Mouse (Mus musculus) stomach, embryonic 15.5 days (tissue): ENCODE results near the gene Hint2. TPM values are rescaled to one million over a fixed set of nuclear protein-coding genes. Genes with fewer than 3 reads are reported as not detected.

Experiments used
- ATAC-seq: fragments of 200-750 bp; cut with Nextera tagmentation; 2 replicates; pipeline ENCODE4 v1.8.0; 2017; ENCODE audit warnings: low read depth, moderate number of reproducible peaks, moderate TSS enrichment; ENCODE audit not compliant: insufficient read depth, low FRiP score
- H3K27ac ChIP-seq: fragments of 300-500 bp; sonication (generic); 2 replicates; pipeline ENCODE4 v1.5.1; 2015; ENCODE audit warnings: mild to moderate bottlenecking, inconsistent platforms
- H3K27me3 ChIP-seq: fragments of 300-500 bp; sonication (generic); replicated peaks from 2 replicates; pipeline ENCODE4 v1.6.1; 2015; ENCODE audit warnings: inconsistent platforms
- H3K36me3 ChIP-seq: fragments of 300-500 bp; sonication (generic); 2 replicates; pipeline ENCODE4 v1.6.1; 2015; ENCODE audit warnings: inconsistent platforms
- H3K4me1 ChIP-seq: fragments of 300-500 bp; sonication (generic); 2 replicates; pipeline ENCODE4 v1.6.1; 2015; ENCODE audit warnings: inconsistent platforms
- H3K4me2 ChIP-seq: fragments of 300-500 bp; sonication (generic); 2 replicates; pipeline ENCODE4 v1.6.1; 2015; ENCODE audit warnings: mild to moderate bottlenecking, inconsistent platforms
- H3K4me3 ChIP-seq: fragments of 300-500 bp; sonication (generic); replicated peaks from 2 replicates; pipeline ENCODE4 v1.5.1; 2015; ENCODE audit warnings: inconsistent platforms
- H3K9ac ChIP-seq: fragments of 300-500 bp; sonication (generic); 2 replicates; pipeline ENCODE4 v1.6.1; 2015; ENCODE audit warnings: inconsistent platforms
- H3K9me3 ChIP-seq: fragments of 300-500 bp; sonication (generic); 2 replicates; pipeline ENCODE4 v1.6.1; 2016; ENCODE audit warnings: inconsistent platforms
- WGBS: fragments of 180-500 bp; shearing (Covaris S2); methylation state at CpG from one replicate; pipeline ENCODE4 v1.1.7; 2015; 5-methylcytosine and 5-hydroxymethylcytosine counted together
- polyA plus RNA-seq: library from polyadenylated mRNA; unstranded; fragments of >200 nt; fragmentation: Nextera tagmentation; extraction: Ambion mirVana; gene quantifications from 2 replicates; pipeline ENCODE4 v1.2.1, GENCODE M21; 2015

Hint2 gene
- polyA plus RNA-seq: 108 and 116 TPM in 2 replicates

DNA sequence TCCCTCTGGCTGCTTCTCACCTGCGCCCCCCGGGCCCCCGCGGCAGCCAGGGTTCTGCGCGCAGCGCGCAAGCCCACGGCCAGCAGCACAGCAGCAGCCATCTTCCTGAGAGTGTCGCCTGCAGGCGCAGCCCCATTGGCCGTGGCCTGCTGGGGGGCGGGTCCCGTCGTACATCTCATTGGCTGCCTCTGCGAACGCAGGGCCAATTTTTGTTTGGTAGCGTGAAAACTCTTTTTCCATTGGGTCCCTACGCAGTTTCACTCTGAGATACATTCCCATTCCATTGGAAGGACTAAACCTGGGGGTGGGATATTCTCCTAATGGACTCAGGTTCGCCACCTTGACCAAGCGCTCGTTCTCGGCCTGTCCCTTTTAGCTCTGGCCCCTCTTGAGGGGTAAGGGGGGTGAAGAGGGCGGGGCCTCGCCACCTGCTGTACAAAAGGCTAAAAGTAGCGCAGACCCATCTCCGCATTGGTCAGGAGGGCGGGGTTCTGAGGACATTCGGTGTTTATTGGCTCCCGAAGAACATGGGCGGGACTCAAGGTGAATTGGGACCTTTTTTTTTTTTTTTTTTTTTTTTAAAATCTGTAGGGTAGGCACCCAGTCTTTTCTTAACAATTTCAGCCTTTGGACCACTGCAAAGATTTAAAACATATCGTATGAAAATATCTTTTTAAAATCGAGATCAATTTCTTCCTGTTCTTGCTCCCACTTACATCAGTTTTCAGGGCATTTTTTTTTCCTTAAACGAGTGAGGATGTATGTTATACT is at the start of gene Hint2:
TSS of gene Hint2 (minus strand) at position 128 of the 771 bp plus-strand sequence.
- H3K4me1 ChIP-seq: no peaks in the 10 kb centered on the region
- under 1% methylated on average over 34 of the region's 34 CpGs for WGBS
- H3K4me2 ChIP-seq: peak within 1 kb of the TSS; percentile 78
- H3K9me3 ChIP-seq: no peaks in the 10 kb centered on the region
- no peaks in the 10 kb centered on the region for H3K36me3 ChIP-seq
- H3K27ac ChIP-seq: peak within 1 kb of the TSS; percentile 91
- ATAC-seq: peak; percentile 96
- H3K27me3 ChIP-seq: 0 out of 2 replicates have a peak, but pooled peaks cover 3% of the 10 kb centered on the region
- peak within 1 kb of the TSS; percentile 70 for H3K9ac ChIP-seq
- peak within 1 kb of the TSS; percentile 77 for H3K4me3 ChIP-seq

DNA sequence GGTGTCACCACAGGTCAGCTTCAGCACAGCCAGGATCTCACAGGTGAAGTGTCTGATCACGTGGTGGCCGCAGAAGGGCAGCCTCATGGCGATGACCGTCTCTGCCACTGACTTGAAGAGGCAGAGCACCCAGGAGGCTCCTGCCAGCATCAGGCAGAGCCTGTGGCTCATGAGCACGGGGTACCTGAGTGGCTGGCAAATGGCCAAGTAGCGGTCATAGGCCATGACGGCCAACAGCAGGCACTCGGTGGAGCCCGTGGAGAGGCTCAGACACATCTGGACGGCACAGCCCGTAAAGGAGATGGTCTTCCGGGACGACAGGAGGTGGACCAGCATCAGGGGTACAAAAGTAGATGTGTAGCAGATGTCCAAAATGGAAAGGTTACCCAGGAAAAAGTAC is 49.7 kb upstream of the Hint2 start:
- 72% methylated on average over 13 of the region's 13 CpGs for WGBS
- H3K4me3 ChIP-seq: no peak overlapping the region
- H3K27me3 ChIP-seq: no peaks in the 10 kb centered on the region
- H3K27ac ChIP-seq: no peak overlapping the region
- no peak overlapping the region for H3K4me2 ChIP-seq
- ATAC-seq: no peak
- no peaks in the 10 kb centered on the region for H3K36me3 ChIP-seq
- no peaks in the 10 kb centered on the region for H3K9me3 ChIP-seq
- H3K9ac ChIP-seq: no peak overlapping the region
- 0 out of 2 replicates have a peak, but pooled peaks cover 4% of the 10 kb centered on the region for H3K4me1 ChIP-seq

DNA sequence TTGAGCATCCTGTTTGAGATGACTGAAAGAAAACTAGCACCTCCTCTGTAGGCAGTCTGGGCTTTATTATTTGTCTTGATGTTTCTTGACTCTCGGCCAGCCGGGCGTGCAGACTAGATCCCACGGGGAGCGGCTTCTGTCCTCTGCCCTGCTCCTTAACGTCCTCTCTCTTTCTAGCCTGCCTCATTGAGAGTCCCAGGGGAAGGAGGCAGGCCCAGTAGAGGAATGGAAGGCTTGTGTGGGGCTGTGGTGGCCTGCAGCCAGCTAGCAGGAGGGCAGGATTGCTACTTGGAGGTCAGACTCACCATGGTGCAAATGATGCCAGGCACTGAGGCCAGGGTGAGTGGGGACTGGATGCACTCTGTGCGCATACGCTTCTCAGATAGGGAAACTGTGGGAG is 47.6 kb upstream of the Hint2 start:
- Histone ChIP-seq H3K4me3 (no peak overlapping the region), H3K9me3 (no peaks in the 10 kb centered on the region), H3K9ac (no peak overlapping the region), H3K27ac (no peak overlapping the region), H3K4me1 (0 out of 2 replicates have a peak, but pooled peaks cover 4% of the 10 kb centered on the region), H3K4me2 (no peak overlapping the region), H3K27me3 (no peaks in the 10 kb centered on the region), H3K36me3 (no peaks in the 10 kb centered on the region)
- WGBS: 73% methylated on average over 8 of the region's 8 CpGs
- no peak for ATAC-seq

DNA sequence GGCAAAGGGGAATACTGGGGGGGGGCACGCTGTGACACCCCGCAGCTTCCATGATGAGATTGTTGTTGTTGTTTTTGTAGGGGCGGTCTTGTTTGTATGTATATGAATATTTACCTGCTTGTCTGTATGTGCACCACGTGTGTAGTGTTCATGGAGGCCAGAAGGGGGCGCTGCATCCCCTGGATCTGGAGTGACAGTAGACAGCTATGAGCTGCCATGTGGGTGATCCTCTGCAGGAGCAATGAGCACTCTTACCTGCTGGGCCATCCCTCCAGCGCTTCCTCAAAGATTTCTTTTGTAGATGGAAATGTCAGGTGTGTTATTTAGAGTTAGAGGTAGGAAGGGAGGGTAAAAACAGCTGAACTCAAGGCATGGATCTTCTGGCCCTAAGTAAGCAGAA is 47.2 kb upstream of the Hint2 start:
- Histone ChIP-seq H3K27ac (no peak overlapping the region), H3K4me2 (no peak overlapping the region), H3K4me1 (0 out of 2 replicates have a peak, but pooled peaks cover 4% of the 10 kb centered on the region), H3K9ac (no peak overlapping the region), H3K9me3 (no peaks in the 10 kb centered on the region), H3K27me3 (no peaks in the 10 kb centered on the region), H3K36me3 (no peaks in the 10 kb centered on the region), H3K4me3 (no peak overlapping the region)
- 73% methylated on average over 6 of the region's 6 CpGs for WGBS
- ATAC-seq: no peak

DNA sequence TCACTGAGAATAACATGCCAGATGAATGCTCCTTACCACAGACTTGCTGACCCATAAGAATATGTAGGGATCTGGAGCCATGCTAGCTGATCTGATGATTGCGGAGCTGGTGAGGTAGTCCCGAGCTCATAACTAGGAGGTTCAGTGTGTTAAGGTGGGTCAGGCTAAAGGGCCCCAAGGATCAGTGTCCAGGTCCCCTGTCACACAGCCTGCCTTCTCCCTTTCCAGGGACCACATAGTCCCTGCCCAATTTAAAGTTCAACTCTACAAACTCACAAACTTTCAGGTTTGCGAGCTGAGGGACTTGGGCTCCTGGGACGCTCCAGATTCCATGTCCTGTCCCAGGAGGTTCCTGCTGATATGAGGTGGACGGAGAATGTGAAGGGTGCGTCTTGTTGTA is 44.4 kb upstream of the Hint2 start, which contains the start of gene Olfr70:
TSS of gene Olfr70 (minus strand) at position 101 of the 400 bp plus-strand sequence.
- WGBS: 80% methylated on average over 6 of the region's 6 CpGs
- no peak for ATAC-seq
- H3K4me2 ChIP-seq: no peak within 1 kb of the TSS
- no peaks in the 10 kb centered on the region for H3K9me3 ChIP-seq
- no peak within 1 kb of the TSS for H3K4me3 ChIP-seq
- H3K36me3 ChIP-seq: no peaks in the 10 kb centered on the region
- no peaks in the 10 kb centered on the region for H3K4me1 ChIP-seq
- no peaks in the 10 kb centered on the region for H3K27me3 ChIP-seq
- H3K27ac ChIP-seq: no peak within 1 kb of the TSS
- no peak within 1 kb of the TSS for H3K9ac ChIP-seq

DNA sequence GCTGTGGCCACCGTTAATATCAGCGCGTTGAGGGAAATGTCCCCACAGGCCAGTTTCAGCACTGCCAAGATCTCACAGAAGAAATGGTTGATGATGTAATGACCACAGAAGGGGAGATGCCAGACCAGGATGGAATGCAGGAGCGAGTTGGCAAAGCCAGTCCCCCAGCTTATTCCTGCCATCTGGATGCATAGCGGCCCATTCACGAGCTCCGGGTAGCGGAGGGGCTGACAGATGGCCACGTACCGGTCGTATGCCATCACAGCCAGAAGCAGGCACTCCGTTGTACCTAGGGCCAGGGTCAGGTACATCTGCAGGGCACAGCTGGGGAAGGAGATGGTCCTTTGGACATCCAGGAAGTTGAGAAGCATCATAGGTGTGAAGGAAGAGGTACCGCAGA is 40.3 kb upstream of the Hint2 start:
- 92% methylated on average over 13 of the region's 13 CpGs for WGBS
- no peak for ATAC-seq

DNA sequence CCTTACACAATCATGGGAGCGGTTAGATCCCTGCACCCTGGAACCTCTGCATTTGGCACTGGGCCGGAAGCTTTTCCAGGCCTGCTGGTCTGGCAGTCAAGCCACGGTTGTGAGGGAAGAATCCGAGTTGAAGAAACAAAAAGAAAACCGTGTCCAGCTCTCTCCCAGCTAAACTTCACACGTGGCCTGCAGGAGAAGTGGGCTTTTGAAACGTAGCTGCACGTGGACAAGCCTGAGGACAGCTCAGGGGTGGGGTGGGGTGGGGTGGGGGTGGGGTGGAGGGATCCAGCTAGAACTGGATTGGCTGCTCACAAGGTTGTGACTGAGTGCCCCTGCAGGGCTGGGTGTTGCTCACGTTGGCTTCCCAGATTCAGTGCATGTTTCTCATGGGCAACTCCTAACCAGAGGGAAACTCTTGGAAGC is 39.0 kb upstream of the Hint2 start:
- Histone ChIP-seq H3K4me1 (no peaks in the 10 kb centered on the region), H3K36me3 (no peaks in the 10 kb centered on the region), H3K9me3 (no peaks in the 10 kb centered on the region), H3K27me3 (no peaks in the 10 kb centered on the region), H3K27ac (no peak overlapping the region), H3K9ac (no peak overlapping the region), H3K4me3 (no peak overlapping the region), H3K4me2 (no peak overlapping the region)
- ATAC-seq: peak; percentile 57; the same call in 1 of the 2 replicates
- WGBS: 25% methylated on average over 9 of the region's 9 CpGs

More for the DNA sequence above, 40.3 kb upstream of the Hint2 start:
- no peaks in the 10 kb centered on the region for H3K4me1 ChIP-seq
- H3K27me3 ChIP-seq: no peaks in the 10 kb centered on the region
- no peak overlapping the region for H3K9ac ChIP-seq
- H3K4me3 ChIP-seq: no peak overlapping the region
- no peaks in the 10 kb centered on the region for H3K9me3 ChIP-seq
- H3K36me3 ChIP-seq: no peaks in the 10 kb centered on the region
- no peak overlapping the region for H3K4me2 ChIP-seq
- H3K27ac ChIP-seq: no peak overlapping the region

DNA sequence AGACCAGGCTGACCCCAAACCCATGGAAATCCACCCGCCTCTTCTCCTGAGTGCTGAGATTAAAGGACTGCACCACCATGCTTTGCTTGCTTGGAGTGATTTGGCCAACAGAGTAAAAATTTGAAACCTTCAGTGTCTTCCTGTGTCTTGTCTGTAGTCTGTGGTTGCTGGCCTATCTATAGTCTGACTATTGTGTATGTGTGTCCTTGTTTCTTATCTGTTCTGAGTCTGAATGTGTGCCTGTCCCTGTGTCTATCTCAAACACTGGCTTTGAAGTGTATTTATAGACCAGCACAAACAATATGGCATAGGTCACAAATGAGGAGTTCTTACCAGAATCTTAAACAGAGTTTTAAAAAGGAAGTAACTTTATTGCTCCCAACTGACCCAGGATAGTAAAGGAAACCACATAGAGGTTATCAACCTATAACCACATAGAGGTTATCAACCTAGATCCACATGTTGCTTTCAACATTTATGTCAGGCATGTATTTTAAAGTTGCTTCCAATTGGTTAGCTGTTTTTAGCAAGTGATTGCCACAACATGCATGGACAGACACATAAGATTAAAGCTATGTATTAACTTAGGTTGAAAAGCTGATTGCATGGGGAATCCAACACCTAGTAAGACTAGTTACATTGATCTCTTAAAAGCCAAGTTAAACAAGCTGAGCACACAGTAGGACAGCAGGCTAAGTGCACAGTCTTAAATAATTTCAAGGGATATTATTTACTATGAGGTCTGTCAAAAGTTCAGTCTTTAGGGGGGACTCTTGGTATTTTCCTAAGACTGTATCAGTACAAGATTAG is 38.4 kb upstream of the Hint2 start:
- Histone ChIP-seq H3K27ac (no peak overlapping the region; the same call in 1 of the 2 replicates), H3K9me3 (no peaks in the 10 kb centered on the region), H3K4me3 (no peak overlapping the region), H3K27me3 (no peaks in the 10 kb centered on the region), H3K4me2 (no peak overlapping the region), H3K36me3 (no peaks in the 10 kb centered on the region), H3K9ac (no peak overlapping the region), H3K4me1 (no peaks in the 10 kb centered on the region)
- ATAC-seq: no peak
- WGBS: 71% methylated on average over 1 of the region's 1 CpGs

DNA sequence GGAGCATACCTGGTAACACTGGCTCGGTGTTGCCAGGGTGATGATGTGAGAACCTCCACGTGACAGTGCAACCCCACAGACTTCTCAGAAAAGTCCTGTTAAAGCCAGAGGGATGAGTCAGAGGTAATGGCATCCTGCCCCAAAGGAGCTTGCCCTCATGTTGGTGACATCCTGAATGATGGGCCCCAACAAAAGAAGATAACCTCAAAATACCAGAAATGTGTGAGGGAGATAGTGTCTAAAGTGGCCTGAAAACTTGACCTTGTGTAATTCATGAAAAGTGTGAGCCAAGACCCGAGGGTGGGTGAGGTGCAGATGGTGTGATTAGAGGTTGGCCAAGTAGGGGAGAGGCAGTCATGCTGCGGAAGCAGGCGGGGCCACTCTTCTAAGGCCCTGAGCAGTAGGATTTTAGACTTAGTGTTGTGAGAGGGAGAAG is 37.6 kb upstream of the Hint2 start:
- no peak for ATAC-seq
- H3K36me3 ChIP-seq: no peaks in the 10 kb centered on the region
- no peaks in the 10 kb centered on the region for H3K9me3 ChIP-seq
- no peaks in the 10 kb centered on the region for H3K4me1 ChIP-seq
- no peaks in the 10 kb centered on the region for H3K27me3 ChIP-seq
- 60% methylated on average over 5 of the region's 5 CpGs for WGBS
- no peak overlapping the region for H3K4me3 ChIP-seq
- H3K9ac ChIP-seq: no peak overlapping the region
- H3K4me2 ChIP-seq: no peak overlapping the region
- H3K27ac ChIP-seq: no peak overlapping the region; the same call in 1 of the 2 replicates

DNA sequence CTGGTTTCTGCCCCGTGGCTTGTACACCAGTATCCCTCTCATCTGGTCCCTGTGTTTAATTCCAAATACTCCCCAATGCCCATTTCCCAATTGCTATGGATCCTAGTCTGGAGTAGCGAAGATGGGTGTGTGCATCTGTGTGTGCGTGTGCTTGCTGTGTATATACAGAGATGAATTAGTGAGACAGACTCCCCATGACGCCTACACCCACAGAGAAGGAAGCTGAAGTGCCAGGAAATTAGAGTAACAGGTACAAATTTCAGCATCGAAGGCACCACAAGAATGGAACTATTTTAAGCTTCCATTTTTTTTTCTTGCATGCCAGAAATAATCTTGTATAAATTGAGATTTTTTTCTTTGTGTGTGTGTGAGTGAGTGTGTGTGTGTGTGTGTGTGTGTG is 34.8 kb upstream of the Hint2 start:
- H3K9ac ChIP-seq: no peak overlapping the region
- no peak for ATAC-seq
- H3K27me3 ChIP-seq: no peaks in the 10 kb centered on the region
- no peaks in the 10 kb centered on the region for H3K36me3 ChIP-seq
- H3K4me1 ChIP-seq: no peaks in the 10 kb centered on the region
- H3K4me3 ChIP-seq: no peak overlapping the region
- no peak overlapping the region for H3K27ac ChIP-seq
- no peak overlapping the region for H3K4me2 ChIP-seq
- H3K9me3 ChIP-seq: no peaks in the 10 kb centered on the region
- WGBS: 69% methylated on average over 5 of the region's 5 CpGs

DNA sequence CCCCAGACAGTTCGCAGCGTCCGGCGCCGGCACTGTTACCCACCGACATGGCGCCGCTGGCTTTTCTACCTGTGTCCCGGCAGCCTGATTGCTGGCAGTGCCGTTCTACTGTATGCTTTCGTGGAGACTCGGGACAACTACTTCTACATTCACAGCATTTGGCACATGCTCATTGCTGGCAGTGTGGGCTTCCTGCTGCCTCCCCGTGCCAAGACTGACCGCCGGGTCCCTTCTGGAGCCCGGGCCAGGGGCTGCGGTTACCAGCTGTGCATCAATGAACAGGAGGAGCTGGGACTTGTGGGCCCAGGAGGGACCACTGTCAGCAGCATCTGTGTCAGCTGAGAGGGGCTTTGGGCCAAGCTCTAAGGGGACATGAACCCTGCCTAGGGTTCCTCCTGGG is 33.8 kb upstream of the Hint2 start:
- H3K4me1 ChIP-seq: no peaks in the 10 kb centered on the region
- H3K9ac ChIP-seq: no peak overlapping the region
- H3K27me3 ChIP-seq: no peaks in the 10 kb centered on the region
- no peak for ATAC-seq
- no peak overlapping the region for H3K27ac ChIP-seq
- 0 out of 2 replicates have a peak, but pooled peaks cover 4% of the 10 kb centered on the region for H3K36me3 ChIP-seq
- 93% methylated on average over 17 of the region's 17 CpGs for WGBS
- H3K4me3 ChIP-seq: no peak overlapping the region
- H3K9me3 ChIP-seq: no peaks in the 10 kb centered on the region
- no peak overlapping the region for H3K4me2 ChIP-seq
